Mouse (Mus musculus) liver, postnatal 0 days (tissue): Measurements from ENCODE around the gene Gm10563. TPM values are rescaled to one million over a fixed set of nuclear protein-coding genes. Genes with fewer than 3 reads are reported as not detected.
A peak's percentile ranks its signal among the peaks of the same experiment; 100 is the strongest.

ENCODE experiments used
- ATAC-seq: fragments of 200-750 bp; cut with Nextera tagmentation; 2 replicates; pipeline ENCODE4 v1.8.0; 2017; ENCODE audit warnings: mild to moderate bottlenecking, moderate library complexity
- DNase-seq: peaks from one replicate; pipeline ENCODE4 v3.0.0-alpha.2; 2016
- H3K27ac ChIP-seq: fragments of 300-500 bp; sonication (generic); 2 replicates; pipeline ENCODE4 v1.5.1; 2014; ENCODE audit warnings: antibody characterized with exemption, moderate library complexity, mild to moderate bottlenecking, low read depth
- H3K27me3 ChIP-seq: fragments of 300-500 bp; sonication (generic); 2 replicates; pipeline ENCODE4 v1.6.1; 2014; ENCODE audit warnings: low read length, control low read depth, mixed read lengths; ENCODE audit not compliant: insufficient read depth
- H3K36me3 ChIP-seq: fragments of 300-500 bp; sonication (generic); replicated peaks from 2 replicates; pipeline ENCODE4 v1.6.1; 2014; ENCODE audit warnings: mild to moderate bottlenecking, control low read depth, low read length, moderate library complexity, mixed read lengths; ENCODE audit not compliant: insufficient read depth
- H3K4me1 ChIP-seq: fragments of 300-500 bp; sonication (generic); 2 replicates; pipeline ENCODE4 v1.6.1; 2014; ENCODE audit warnings: antibody characterized with exemption, mild to moderate bottlenecking, control low read depth; ENCODE audit not compliant: insufficient read depth
- H3K4me2 ChIP-seq: fragments of 300-500 bp; sonication (generic); 2 replicates; pipeline ENCODE4 v1.6.1; 2014; ENCODE audit warnings: low read depth, mild to moderate bottlenecking, low read length, moderate library complexity, mixed read lengths
- H3K4me3 ChIP-seq: fragments of 300-500 bp; sonication (generic); 2 replicates; pipeline ENCODE4 v1.5.1; 2014; ENCODE audit warnings: low read depth, low read length
- H3K9ac ChIP-seq: fragments of 300-500 bp; sonication (generic); replicated peaks from 2 replicates; pipeline ENCODE4 v1.6.1; 2014; ENCODE audit warnings: mild to moderate bottlenecking, moderate library complexity
- H3K9me3 ChIP-seq: fragments of 300-500 bp; sonication (generic); 2 replicates; pipeline ENCODE4 v1.6.1; 2016; ENCODE audit warnings: mild to moderate bottlenecking, control low read depth, low read length, mixed read lengths
- CTCF ChIP-seq: sonication (generic); IDR thresholded peaks from 2 replicates; pipeline ENCODE4 v1.5.1; 2016; ENCODE audit warnings: antibody characterized with exemption, low read depth
- EP300 ChIP-seq: IDR thresholded peaks from 2 replicates; pipeline ENCODE4 v1.6.1; 2016; ENCODE audit warnings: antibody characterized with exemption, low read depth, mild to moderate bottlenecking
- WGBS: fragments of 180-500 bp; shearing (Covaris S2); extraction: QIAGEN DNeasy Blood & Tissue Kit; methylation state at CpG from one replicate; pipeline ENCODE4 v1.1.7; 2014; ENCODE audit not compliant: insufficient replicate concordance; 5-methylcytosine and 5-hydroxymethylcytosine counted together
- polyA plus RNA-seq: library from polyadenylated mRNA; unstranded; fragments of >200 nt; fragmentation: Nextera tagmentation; extraction: Ambion mirVana; gene quantifications from 2 replicates; pipeline ENCODE4 v1.2.1, GENCODE M21; 2015

Gene Gm10563
- polyA plus RNA-seq, 1 experiment from 2014 or later: not detected

DNA sequence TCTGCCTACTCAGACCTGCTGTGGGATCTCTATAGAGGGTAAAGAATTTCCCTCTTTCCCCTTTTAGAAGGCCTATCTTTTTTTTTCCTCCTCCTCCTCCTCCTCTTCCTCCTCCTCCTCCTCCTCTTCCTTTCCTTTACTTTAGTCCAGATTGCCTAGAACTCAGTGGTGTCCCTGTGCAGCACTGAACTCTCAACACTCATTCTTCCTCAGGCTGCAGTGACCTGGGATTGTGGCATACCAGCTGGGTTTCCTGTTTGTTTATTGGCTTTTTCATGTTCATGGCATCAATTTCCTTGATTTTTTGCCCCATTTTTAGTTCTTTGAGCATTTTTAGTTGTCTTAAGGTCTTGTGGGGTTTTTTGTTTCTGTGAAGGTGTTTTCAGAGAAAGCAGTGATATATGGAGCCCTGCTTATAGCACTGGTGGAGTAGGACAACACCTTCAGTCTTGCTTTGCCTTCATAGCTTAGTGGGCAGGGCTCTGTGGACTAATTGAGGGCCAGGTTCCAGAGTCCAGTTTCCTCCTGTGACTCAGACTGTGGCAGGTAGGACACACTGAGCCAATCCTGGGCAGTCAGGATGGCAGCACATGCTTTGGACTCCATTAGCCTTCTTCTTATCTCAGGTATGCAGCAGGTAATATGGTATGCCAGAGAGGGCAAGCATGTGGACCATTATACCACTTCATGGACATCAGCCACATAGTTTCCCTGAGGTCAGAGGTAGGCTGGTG, 9.3 kb downstream of the Gm10563 start:
- Histone ChIP-seq H3K4me2 (no peak overlapping the region), H3K36me3 (peaks cover 83% of the 10 kb centered on the region), H3K9me3 (no peaks in the 10 kb centered on the region), H3K4me1 (no peaks in the 10 kb centered on the region), H3K27ac (no peak overlapping the region), H3K9ac (no peak overlapping the region; the same call in 1 of the 2 replicates), H3K4me3 (no peak overlapping the region), H3K27me3 (no peaks in the 10 kb centered on the region)
- ATAC-seq: peak; percentile 54; the same call in 1 of the 2 replicates
- TF ChIP-seq EP300 (no peak), CTCF (no peak)
- no peak for DNase-seq

DNA sequence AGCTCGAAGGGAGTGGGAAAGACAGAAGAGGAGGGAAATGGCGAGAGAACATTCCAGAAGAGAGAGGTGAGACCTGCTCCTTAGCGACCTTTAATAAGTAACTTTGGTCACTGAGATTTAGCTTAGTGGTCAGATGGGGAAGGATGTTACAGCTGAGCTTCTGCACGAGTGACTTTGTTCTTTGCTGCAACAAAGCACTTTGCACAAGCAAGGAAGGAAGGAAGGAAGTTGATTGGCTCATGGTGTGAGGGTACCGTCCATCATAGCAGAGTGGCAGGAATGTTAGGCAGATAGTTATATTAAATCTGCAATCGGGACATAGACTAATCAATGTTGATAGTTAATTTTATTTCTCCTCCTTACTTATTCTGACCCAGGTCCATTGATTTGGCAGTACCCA, 14.9 kb downstream of the Gm10563 start:
- no peak overlapping the region for H3K4me3 ChIP-seq
- no peak overlapping the region for H3K4me2 ChIP-seq
- 61% methylated on average over 6 of the region's 6 CpGs for WGBS
- H3K9me3 ChIP-seq: no peaks in the 10 kb centered on the region
- TF ChIP-seq CTCF: no peak
- peak; percentile 26; the same call in 1 of the 2 replicates for TF ChIP-seq EP300
- peaks cover 70% of the 10 kb centered on the region for H3K36me3 ChIP-seq
- H3K27me3 ChIP-seq: no peaks in the 10 kb centered on the region
- H3K4me1 ChIP-seq: peaks cover 2% of the 10 kb centered on the region; the same call in 1 of the 2 replicates
- ATAC-seq: no peak
- H3K27ac ChIP-seq: no peak overlapping the region
- DNase-seq: no peak
- no peak overlapping the region for H3K9ac ChIP-seq

GRCm38 (mm10) chr4:155624338-155625291, 20.6 kb downstream of the Gm10563 start, which contains the start of gene Cdk11b:
Gene Cdk11b (plus strand): TSS chr4:155624854.
- Histone ChIP-seq H3K9ac (peak within 1 kb of the TSS; percentile 68), H3K27me3 (no peaks in the 10 kb centered on the region), H3K4me3 (peak within 1 kb of the TSS; percentile 65), H3K4me1 (peaks cover 10% of the 10 kb centered on the region), H3K9me3 (no peaks in the 10 kb centered on the region), H3K27ac (peak within 1 kb of the TSS; percentile 93), H3K4me2 (peak within 1 kb of the TSS; percentile 78), H3K36me3 (peaks cover 29% of the 10 kb centered on the region)
- WGBS: under 1% methylated on average over 84 of the region's 84 CpGs
- no peak for TF ChIP-seq CTCF
- TF ChIP-seq EP300: no peak; the same call in 1 of the 2 replicates
- DNase-seq (peak; percentile 97), ATAC-seq (peak; percentile 100)

DNA sequence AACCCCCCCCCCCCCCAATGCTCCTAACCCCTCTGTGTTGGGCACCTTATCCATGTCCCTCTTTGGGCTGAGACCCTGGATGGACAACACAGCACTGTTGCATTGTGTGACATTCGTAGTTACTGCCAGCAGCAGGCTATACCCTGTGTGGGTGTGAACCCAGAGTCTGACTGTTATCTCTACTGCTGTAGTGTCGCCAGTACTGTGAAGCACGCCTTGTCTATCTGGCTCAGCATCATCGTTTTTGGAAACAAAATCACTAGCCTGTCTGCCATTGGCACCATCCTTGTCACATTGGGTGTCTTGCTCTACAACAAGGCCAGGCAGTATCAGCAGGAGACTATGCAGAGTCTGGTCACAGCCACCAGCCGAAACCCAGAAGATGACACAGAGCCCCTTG, 26.9 kb downstream of the Gm10563 start:
- no peaks in the 10 kb centered on the region for H3K9me3 ChIP-seq
- no peak overlapping the region for H3K4me2 ChIP-seq
- 63% methylated on average over 5 of the region's 5 CpGs for WGBS
- TF ChIP-seq EP300 (no peak), CTCF (no peak)
- H3K27ac ChIP-seq: no peak overlapping the region
- ATAC-seq (no peak), DNase-seq (no peak)
- peaks cover 60% of the 10 kb centered on the region for H3K36me3 ChIP-seq
- H3K4me3 ChIP-seq: no peak overlapping the region
- H3K9ac ChIP-seq: no peak overlapping the region
- no peaks in the 10 kb centered on the region for H3K27me3 ChIP-seq
- peaks cover 1% of the 10 kb centered on the region for H3K4me1 ChIP-seq

DNA sequence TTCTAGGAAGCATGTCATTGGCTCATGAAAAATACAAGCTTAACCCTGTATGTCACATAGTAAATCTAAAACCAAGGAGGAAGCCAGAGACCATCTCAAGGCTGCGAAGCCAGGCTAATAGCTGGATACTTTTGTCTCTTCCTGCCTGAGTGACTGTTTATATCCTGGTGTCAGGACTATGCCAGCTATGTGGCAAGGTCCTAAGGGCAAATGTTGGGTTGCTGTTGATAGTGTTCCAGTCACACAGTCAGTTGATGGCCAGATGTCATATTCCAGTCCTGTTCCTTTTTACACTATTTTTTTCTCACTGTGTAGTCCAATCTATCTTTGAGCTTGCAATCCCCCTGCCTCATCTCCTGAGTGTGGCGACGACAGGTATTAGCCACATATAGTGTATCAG, 31.9 kb downstream of the Gm10563 start:
- H3K27me3 ChIP-seq: no peaks in the 10 kb centered on the region
- H3K9ac ChIP-seq: no peak overlapping the region
- no peak for ATAC-seq
- no peak for DNase-seq
- no peaks in the 10 kb centered on the region for H3K9me3 ChIP-seq
- H3K4me1 ChIP-seq: no peaks in the 10 kb centered on the region
- H3K4me3 ChIP-seq: no peak overlapping the region
- TF ChIP-seq CTCF: no peak
- no peak overlapping the region for H3K4me2 ChIP-seq
- H3K36me3 ChIP-seq: peaks cover 72% of the 10 kb centered on the region
- WGBS: 89% methylated on average over 3 of the region's 3 CpGs
- H3K27ac ChIP-seq: no peak overlapping the region

DNA sequence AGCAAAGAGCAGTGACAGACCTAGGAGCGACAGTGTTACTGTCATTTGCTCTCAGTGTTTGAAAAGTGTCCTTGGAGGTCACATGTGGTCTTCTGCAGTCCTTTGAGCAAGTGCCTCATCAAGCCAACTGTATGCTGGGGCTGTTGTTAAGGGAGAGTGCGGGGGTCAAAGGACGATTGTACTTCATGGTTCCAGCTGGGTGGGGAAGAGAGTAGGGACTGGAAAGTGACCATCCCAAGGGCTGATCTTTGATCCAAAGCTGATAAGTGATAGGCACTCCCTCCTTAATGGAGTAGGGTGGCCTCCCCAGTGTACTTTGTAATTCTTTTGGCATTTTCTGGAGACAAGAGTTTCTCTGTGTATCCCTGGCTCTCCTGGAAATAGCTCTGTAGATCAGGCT, 33.3 kb downstream of the Gm10563 start:
- H3K4me3 ChIP-seq: no peak overlapping the region
- H3K4me1 ChIP-seq: no peaks in the 10 kb centered on the region; the same call in 1 of the 2 replicates
- H3K36me3 ChIP-seq: peaks cover 59% of the 10 kb centered on the region
- ATAC-seq (no peak), DNase-seq (no peak)
- no peak overlapping the region for H3K27ac ChIP-seq
- H3K9ac ChIP-seq: no peak overlapping the region
- TF ChIP-seq EP300 (no peak), CTCF (no peak)
- WGBS: 85% methylated on average over 3 of the region's 3 CpGs
- no peak overlapping the region for H3K4me2 ChIP-seq
- H3K9me3 ChIP-seq: no peaks in the 10 kb centered on the region
- H3K27me3 ChIP-seq: no peaks in the 10 kb centered on the region
